Mouse (Mus musculus) layer of hippocampus, adult 18-20 months (tissue): ENCODE measurements around the gene Arl2bp. TPM values are rescaled to one million over a fixed set of nuclear protein-coding genes. Genes with fewer than 3 reads are reported as not detected.

ENCODE experiments used
- DNase-seq, 2 experiments: peaks; one replicate each; pipeline ENCODE4 v3.0.0; 2022; ENCODE audit warnings: low spot score in 2 of 2
- long read RNA-seq: library from polyadenylated mRNA; stranded (forward); transcript quantifications from one replicate; pipeline ENCODE4 v2.0.0, GENCODE M21; 2021
- total RNA-seq, 2 experiments: library from RNA; stranded (reverse); gene quantifications; 2 replicates each; pipeline ENCODE4 v1.2.3; 2021

Gene Arl2bp
- 100 to 1,000 TPM; 138 to 153 TPM for total RNA-seq
- long read RNA-seq, partial matches to known transcripts = 0 of 13 reads
- long read RNA-seq, other reads (novel, unspliced or antisense) = 7 of 13 reads

- DNase-seq = peak; percentile 90 to 96
Observed at GRCm38 (mm10) chr8:94666456-94667308, at the start of gene Arl2bp. Gene Arl2bp (plus strand): TSS chr8:94666600.

GRCm38 (mm10) chr8:94624885-94625284 lies 41.5 kb upstream of the Arl2bp start:
- DNase-seq = no peak

GRCm38 (mm10) chr8:94633564-94634194 lies 32.7 kb upstream of the Arl2bp start:
- no peak for DNase-seq

- no peak for DNase-seq
Observed at GRCm38 (mm10) chr8:94634211-94634610, 32.2 kb upstream of the Arl2bp start.

- no peak for DNase-seq
Observed at GRCm38 (mm10) chr8:94641183-94641582, 25.2 kb upstream of the Arl2bp start.

- no peak for DNase-seq
Observed at GRCm38 (mm10) chr8:94641938-94642337, 24.5 kb upstream of the Arl2bp start.

- no peak for DNase-seq
Observed at GRCm38 (mm10) chr8:94645202-94645601, 21.2 kb upstream of the Arl2bp start.

GRCm38 (mm10) chr8:94646165-94646564 lies 20.2 kb upstream of the Arl2bp start:
- no peak for DNase-seq

- DNase-seq = no peak
Observed at GRCm38 (mm10) chr8:94649496-94649895, 16.9 kb upstream of the Arl2bp start.

- DNase-seq = no peak
Observed at GRCm38 (mm10) chr8:94652951-94653350, 13.4 kb upstream of the Arl2bp start.

GRCm38 (mm10) chr8:94654994-94655393 lies 11.4 kb upstream of the Arl2bp start:
- DNase-seq = no peak

- no peak for DNase-seq
Observed at GRCm38 (mm10) chr8:94658031-94658430, 8.4 kb upstream of the Arl2bp start.

GRCm38 (mm10) chr8:94660418-94660817 lies 6.0 kb upstream of the Arl2bp start:
- no peak for DNase-seq

GRCm38 (mm10) chr8:94664722-94665121 lies 1.7 kb upstream of the Arl2bp start:
- no peak for DNase-seq

- DNase-seq = no peak
Observed at GRCm38 (mm10) chr8:94674384-94674783, 8.0 kb downstream of the Arl2bp start.

- no peak for DNase-seq
Observed at GRCm38 (mm10) chr8:94675923-94676322, 9.5 kb downstream of the Arl2bp start.

- DNase-seq = peak; percentile 39 to 69
Observed at GRCm38 (mm10) chr8:94678582-94678981, 12.2 kb downstream of the Arl2bp start.

- no peak for DNase-seq
Observed at GRCm38 (mm10) chr8:94680414-94680813, 14.0 kb downstream of the Arl2bp start.

- DNase-seq = no peak
Observed at GRCm38 (mm10) chr8:94682732-94683524, 16.5 kb downstream of the Arl2bp start.

- DNase-seq = no peak
Observed at GRCm38 (mm10) chr8:94684287-94684686, 17.9 kb downstream of the Arl2bp start.

- DNase-seq = no peak
Observed at GRCm38 (mm10) chr8:94685953-94686352, 19.6 kb downstream of the Arl2bp start.

GRCm38 (mm10) chr8:94694701-94695100 lies 28.3 kb downstream of the Arl2bp start:
- no peak for DNase-seq
